Mouse (Mus musculus) kidney, embryonic 14.5 days (tissue): Measurements from ENCODE around the gene Ksr2. TPM values are rescaled to one million over a fixed set of nuclear protein-coding genes. Genes with fewer than 3 reads are reported as not detected.

Source experiments
- ATAC-seq: fragments of 200-750 bp; cut with Nextera tagmentation; 2 replicates; pipeline ENCODE4 v1.8.0; 2017; ENCODE audit warnings: moderate number of reproducible peaks, mild to moderate bottlenecking, moderate TSS enrichment, moderate library complexity; ENCODE audit not compliant: low FRiP score, low TSS enrichment
- H3K27ac ChIP-seq: fragments of 300-500 bp; sonication (generic); 2 replicates; pipeline ENCODE4 v1.5.1; 2014; ENCODE audit warnings: low read depth, mild to moderate bottlenecking, low read length, moderate library complexity, mixed read lengths
- H3K27me3 ChIP-seq: fragments of 300-500 bp; sonication (generic); 2 replicates; pipeline ENCODE4 v1.6.1; 2014; ENCODE audit warnings: mild to moderate bottlenecking, low read length; ENCODE audit not compliant: control insufficient read depth, insufficient read depth
- H3K36me3 ChIP-seq: fragments of 300-500 bp; sonication (generic); 2 replicates; pipeline ENCODE4 v1.6.1; 2014; ENCODE audit warnings: low read length, mixed read lengths; ENCODE audit not compliant: control insufficient read depth, insufficient read depth
- H3K4me1 ChIP-seq: fragments of 300-500 bp; sonication (generic); 2 replicates; pipeline ENCODE4 v1.6.1; 2014; ENCODE audit warnings: low read length, mixed read lengths; ENCODE audit not compliant: control insufficient read depth, insufficient read depth
- H3K4me2 ChIP-seq: fragments of 300-500 bp; sonication (generic); replicated peaks from 2 replicates; pipeline ENCODE4 v1.6.1; 2014; ENCODE audit warnings: low read depth, mild to moderate bottlenecking, low read length
- H3K4me3 ChIP-seq: fragments of 300-500 bp; sonication (generic); 2 replicates; pipeline ENCODE4 v1.5.1; 2014; ENCODE audit warnings: mild to moderate bottlenecking, low read length
- H3K9ac ChIP-seq: fragments of 300-500 bp; sonication (generic); 2 replicates; pipeline ENCODE4 v1.6.1; 2014; ENCODE audit warnings: low read depth, mild to moderate bottlenecking, low read length, moderate library complexity
- H3K9me3 ChIP-seq: fragments of 300-500 bp; sonication (generic); 2 replicates; pipeline ENCODE4 v1.6.1; 2016; ENCODE audit warnings: low read length; ENCODE audit not compliant: control insufficient read depth
- WGBS: fragments of 180-500 bp; shearing (Covaris S2); extraction: QIAGEN DNeasy Blood & Tissue Kit; methylation state at CpG from one replicate; pipeline ENCODE4 v1.1.7; 2014; 5-methylcytosine and 5-hydroxymethylcytosine counted together
- polyA plus RNA-seq: library from polyadenylated mRNA; unstranded; fragments of >200 nt; fragmentation: Nextera tagmentation; extraction: Ambion mirVana; gene quantifications from 2 replicates; pipeline ENCODE4 v1.2.1, GENCODE M21; 2014

Gene Ksr2
- polyA plus RNA-seq, 1 experiment from 2014 or later, result 0.58 TPM

- Histone ChIP-seq H3K4me1 (no peaks in the 10 kb centered on the region), H3K4me3 (no peak overlapping the region), H3K27me3 (no peaks in the 10 kb centered on the region), H3K36me3 (no peaks in the 10 kb centered on the region), H3K4me2 (no peak overlapping the region), H3K9me3 (no peaks in the 10 kb centered on the region), H3K9ac (no peak overlapping the region), H3K27ac (no peak overlapping the region)
- WGBS, result 34% methylated on average over 4 of the region's 4 CpGs
- no peak for ATAC-seq
Measured at GRCm38 (mm10) chr5:117519858-117520495, 106.2 kb downstream of the Ksr2 start.

GRCm38 (mm10) chr5:117521156-117521555 lies 107.4 kb downstream of the Ksr2 start:
- H3K9ac ChIP-seq, result no peak overlapping the region
- H3K4me1 ChIP-seq, result no peaks in the 10 kb centered on the region
- no peak overlapping the region for H3K4me3 ChIP-seq
- H3K27ac ChIP-seq, result no peak overlapping the region
- no peaks in the 10 kb centered on the region for H3K36me3 ChIP-seq
- no peak overlapping the region for H3K4me2 ChIP-seq
- WGBS, result 82% methylated on average over 4 of the region's 4 CpGs
- H3K27me3 ChIP-seq, result no peaks in the 10 kb centered on the region
- ATAC-seq, result no peak
- H3K9me3 ChIP-seq, result no peaks in the 10 kb centered on the region

- no peak for ATAC-seq
- H3K9ac ChIP-seq, result no peak overlapping the region
- 90% methylated on average over 4 of the region's 4 CpGs for WGBS
- no peaks in the 10 kb centered on the region for H3K36me3 ChIP-seq
- H3K4me3 ChIP-seq, result no peak overlapping the region
- H3K27me3 ChIP-seq, result no peaks in the 10 kb centered on the region
- H3K4me2 ChIP-seq, result no peak overlapping the region
- no peaks in the 10 kb centered on the region for H3K9me3 ChIP-seq
- H3K27ac ChIP-seq, result no peak overlapping the region
- H3K4me1 ChIP-seq, result no peaks in the 10 kb centered on the region
Measured at GRCm38 (mm10) chr5:117521701-117522100, 107.9 kb downstream of the Ksr2 start.

- no peaks in the 10 kb centered on the region for H3K4me1 ChIP-seq
- H3K27ac ChIP-seq, result no peak overlapping the region
- no peaks in the 10 kb centered on the region for H3K36me3 ChIP-seq
- 77% methylated on average over 4 of the region's 4 CpGs for WGBS
- no peak overlapping the region for H3K4me2 ChIP-seq
- H3K27me3 ChIP-seq, result no peaks in the 10 kb centered on the region
- no peaks in the 10 kb centered on the region for H3K9me3 ChIP-seq
- no peak overlapping the region for H3K9ac ChIP-seq
- no peak overlapping the region for H3K4me3 ChIP-seq
- ATAC-seq, result no peak
Measured at GRCm38 (mm10) chr5:117522471-117522870, 108.7 kb downstream of the Ksr2 start.

- no peaks in the 10 kb centered on the region for H3K4me1 ChIP-seq
- no peak overlapping the region for H3K9ac ChIP-seq
- no peak overlapping the region for H3K4me2 ChIP-seq
- WGBS, result 73% methylated on average over 10 of the region's 10 CpGs
- no peak for ATAC-seq
- no peaks in the 10 kb centered on the region for H3K9me3 ChIP-seq
- no peaks in the 10 kb centered on the region for H3K27me3 ChIP-seq
- no peaks in the 10 kb centered on the region for H3K36me3 ChIP-seq
- H3K27ac ChIP-seq, result no peak overlapping the region
- H3K4me3 ChIP-seq, result no peak overlapping the region
Measured at GRCm38 (mm10) chr5:117523010-117523409, 109.2 kb downstream of the Ksr2 start.

- no peak overlapping the region for H3K4me2 ChIP-seq
- no peaks in the 10 kb centered on the region for H3K9me3 ChIP-seq
- H3K4me3 ChIP-seq, result no peak overlapping the region
- H3K4me1 ChIP-seq, result 0 out of 2 replicates have a peak, but pooled peaks cover 2% of the 10 kb centered on the region
- no peaks in the 10 kb centered on the region for H3K36me3 ChIP-seq
- 27% methylated on average over 6 of the region's 6 CpGs for WGBS
- H3K27me3 ChIP-seq, result peaks cover 24% of the 10 kb centered on the region
- ATAC-seq, result no peak
- H3K27ac ChIP-seq, result no peak overlapping the region
- no peak overlapping the region for H3K9ac ChIP-seq
Measured at GRCm38 (mm10) chr5:117530991-117531390, 117.2 kb downstream of the Ksr2 start.

GRCm38 (mm10) chr5:117539221-117539620 lies 125.4 kb downstream of the Ksr2 start:
- 86% methylated on average over 3 of the region's 3 CpGs for WGBS
- Histone ChIP-seq H3K27me3 (peaks cover 11% of the 10 kb centered on the region), H3K4me2 (no peak overlapping the region), H3K9ac (no peak overlapping the region), H3K4me3 (no peak overlapping the region), H3K36me3 (no peaks in the 10 kb centered on the region), H3K4me1 (no peaks in the 10 kb centered on the region), H3K9me3 (peaks cover 2% of the 10 kb centered on the region; the same call in 1 of the 2 replicates), H3K27ac (no peak overlapping the region)
- ATAC-seq, result no peak

GRCm38 (mm10) chr5:117541654-117542053 lies 127.9 kb downstream of the Ksr2 start:
- H3K36me3 ChIP-seq, result no peaks in the 10 kb centered on the region
- no peaks in the 10 kb centered on the region for H3K27me3 ChIP-seq
- H3K27ac ChIP-seq, result no peak overlapping the region
- 0 out of 2 replicates have a peak, but pooled peaks cover 3% of the 10 kb centered on the region for H3K4me1 ChIP-seq
- WGBS, result 15% methylated on average over 8 of the region's 8 CpGs
- no peak overlapping the region for H3K4me3 ChIP-seq
- H3K9me3 ChIP-seq, result peaks cover 2% of the 10 kb centered on the region; the same call in 1 of the 2 replicates
- H3K9ac ChIP-seq, result no peak overlapping the region
- peak; percentile 59; the same call in 1 of the 2 replicates for ATAC-seq
- H3K4me2 ChIP-seq, result no peak overlapping the region

- no peaks in the 10 kb centered on the region for H3K27me3 ChIP-seq
- 73% methylated on average over 25 of the region's 25 CpGs for WGBS
- H3K36me3 ChIP-seq, result no peaks in the 10 kb centered on the region
- 0 out of 2 replicates have a peak, but pooled peaks cover 3% of the 10 kb centered on the region for H3K4me1 ChIP-seq
- no peak for ATAC-seq
- H3K4me3 ChIP-seq, result no peak overlapping the region
- no peak overlapping the region for H3K9ac ChIP-seq
- H3K4me2 ChIP-seq, result no peak overlapping the region
- H3K9me3 ChIP-seq, result peaks cover 2% of the 10 kb centered on the region
- H3K27ac ChIP-seq, result no peak overlapping the region
Measured at GRCm38 (mm10) chr5:117546694-117547268, 133.0 kb downstream of the Ksr2 start.
